Mouse (Mus musculus): ENCODE measurements at regions not wholly inside any gene's neighbourhood (a gene's known extent, or its start where the extent isn't known, plus 50 kb on each side); places are given as distances from the start of the nearest gene placed in this dataset.

GRCm38 (mm10) chrX:11840319-11841035 lies 319.7 kb downstream of the Bcor start:
- no peak for TF ChIP-seq CTCF (conservative IDR thresholded peaks at IDR 0.05; ENCODE audit: low read length)
- TF ChIP-seq POU5F1 (IDR thresholded peaks at IDR 0.05; ENCODE audit: borderline replicate concordance, low read length) = no peak
- TF ChIP-seq NANOG (IDR thresholded peaks at IDR 0.05; ENCODE audit: borderline replicate concordance, low read length) = no peak
